Mouse (Mus musculus): ENCODE results near the gene Hoxc11.

Hoxc11 gene

GRCm38 (mm10) chr15:102954192-102955006 lies at the start of gene Hoxc11:
Hoxc11 (plus strand) TSS chr15:102954427.
- DNase-seq = no peak

- DNase-seq = no peak
These were observed 49.3 kb upstream of the Hoxc11 start for GRCm38 (mm10) chr15:102904946-102905345.

GRCm38 (mm10) chr15:102909536-102909935 lies 44.7 kb upstream of the Hoxc11 start:
- no peak for DNase-seq

- no peak for DNase-seq
These were observed 44.2 kb upstream of the Hoxc11 start for GRCm38 (mm10) chr15:102910038-102910437.

- no peak for DNase-seq
These were observed 43.6 kb upstream of the Hoxc11 start for GRCm38 (mm10) chr15:102910496-102911095.

GRCm38 (mm10) chr15:102913038-102913585 lies 41.1 kb upstream of the Hoxc11 start:
- DNase-seq = no peak

- DNase-seq = no peak
These were observed 36.2 kb upstream of the Hoxc11 start for GRCm38 (mm10) chr15:102917972-102918572.

GRCm38 (mm10) chr15:102918611-102919265 lies 35.5 kb upstream of the Hoxc11 start:
- DNase-seq = no peak

GRCm38 (mm10) chr15:102919336-102920180 lies 34.7 kb upstream of the Hoxc11 start:
- DNase-seq = no peak

- DNase-seq = no peak
These were observed 33.6 kb upstream of the Hoxc11 start for GRCm38 (mm10) chr15:102920619-102921018.

- DNase-seq = no peak
These were observed 32.9 kb upstream of the Hoxc11 start, which contains the start of gene Hoxc13 for GRCm38 (mm10) chr15:102921053-102922011. Hoxc13 (plus strand) TSS chr15:102921103.

- no peak for DNase-seq
These were observed 32.2 kb upstream of the Hoxc11 start for GRCm38 (mm10) chr15:102922012-102922362.

- DNase-seq = no peak
These were observed 31.4 kb upstream of the Hoxc11 start for GRCm38 (mm10) chr15:102922636-102923500.

- DNase-seq = no peak
These were observed 27.1 kb upstream of the Hoxc11 start for GRCm38 (mm10) chr15:102927032-102927645.

- no peak for DNase-seq
These were observed 22.4 kb upstream of the Hoxc11 start for GRCm38 (mm10) chr15:102931706-102932358.

- DNase-seq = no peak
These were observed 19.8 kb upstream of the Hoxc11 start for GRCm38 (mm10) chr15:102934438-102934837.

- DNase-seq = no peak
These were observed 19.3 kb upstream of the Hoxc11 start for GRCm38 (mm10) chr15:102934897-102935296.

- no peak for DNase-seq
These were observed 17.8 kb upstream of the Hoxc11 start, which contains the start of gene Hoxc12 for GRCm38 (mm10) chr15:102936279-102936972. Hoxc12 (plus strand) TSS chr15:102936757.

Data from spleen, adult 18-20 months (tissue).